Mouse (Mus musculus): ENCODE data around the gene Lpo. TPM values are rescaled to one million over a fixed set of nuclear protein-coding genes. Genes with fewer than 3 reads are reported as not detected.

Gene Lpo
- polyA plus RNA-seq, 1 experiment from 2014 or later = 0.21 TPM

DNA sequence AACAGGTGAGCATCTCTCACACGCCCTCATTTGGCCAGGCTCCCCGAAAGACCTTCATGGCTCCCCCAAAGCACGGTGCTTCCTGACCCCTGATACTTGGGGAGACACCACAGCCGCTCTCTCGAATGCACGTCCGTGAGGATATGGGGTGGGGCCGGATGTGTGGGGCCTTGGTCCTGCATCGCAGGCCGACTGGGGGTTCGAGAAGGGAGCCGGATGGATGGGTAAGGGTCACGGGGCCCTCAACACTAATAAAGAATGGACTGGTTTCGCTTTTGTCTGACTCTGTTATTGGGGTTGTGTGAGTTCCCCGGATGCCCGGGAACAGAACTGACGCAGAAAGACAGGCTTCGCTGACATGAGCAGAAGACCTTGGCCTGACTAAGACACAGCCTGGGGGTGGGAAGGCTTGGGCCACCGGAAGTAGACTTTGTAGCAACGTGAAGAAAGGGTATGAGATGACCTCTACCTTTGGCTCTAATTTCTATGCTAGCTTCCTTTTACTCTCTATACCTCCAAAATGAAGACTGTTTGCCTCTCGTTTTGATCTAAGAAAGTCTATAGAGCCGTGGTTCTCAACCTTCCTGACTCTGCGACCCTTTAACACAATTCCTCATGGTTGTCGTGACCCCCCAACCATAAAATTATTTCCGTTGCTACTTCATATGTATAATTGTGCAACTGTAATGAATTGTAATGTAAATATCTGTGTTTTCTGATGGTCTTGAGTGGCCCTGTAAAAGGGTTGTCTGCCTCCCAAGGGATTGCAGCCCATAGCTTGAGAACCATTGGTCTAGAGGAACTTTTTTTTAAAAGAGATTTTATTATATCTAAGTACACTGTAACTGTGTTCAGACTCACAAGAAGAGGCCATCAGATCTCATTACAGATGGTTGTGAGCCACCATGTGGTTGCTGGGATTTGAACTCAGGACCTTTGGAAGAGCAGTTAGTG, 70.8 kb downstream of the Lpo start:
- Histone ChIP-seq H3K4me1 (peaks cover 7% of the 10 kb centered on the region), H3K4me3 (replicated peaks) (no peak overlapping the region), H3K4me2 (replicated peaks) (no peak overlapping the region), H3K27me3 (peaks cover 33% of the 10 kb centered on the region), H3K27ac (replicated peaks) (no peak overlapping the region), H3K9ac (no peak overlapping the region), H3K36me3 (no peaks in the 10 kb centered on the region), H3K9me3 (replicated peaks) (no peaks in the 10 kb centered on the region)
- 85% methylated on average over 25 of the region's 25 CpGs for WGBS
- ATAC-seq (ENCODE audit: insufficient number of reproducible peaks, low FRiP score, low TSS enrichment, low read depth) = no peak

MicroRNAs within 50 kb of the gene (microRNA counts, 519-probe panel; counts per million panel counts)
- 3,328 counts per million, percentile 79 among the panel's probes with 10 or more counts for microRNA mmu-miR-142-3p
- 3,129 counts per million, percentile 75 among the panel's probes with 10 or more counts for microRNA mmu-miR-142-5p

Small RNAs within 50 kb of the gene (microRNA-seq; reads per million reads assigned to microRNA genes)
- not detected for gene Mir142 (ENCODE audit: borderline number of aligned reads)
- gene Mir142b (ENCODE audit: borderline number of aligned reads) = not detected

Other genes starting within 250 kb of the Lpo start
- gene Mtmr4, start 236.1 kb downstream of the Lpo start, polyA plus RNA-seq (2015; fragmentation: Nextera tagmentation; extraction: Ambion mirVana) = 25.7 and 27.4 TPM in 2 replicates
- 0.25 and 0.35 TPM in 2 replicates for gene Hsf5, start 211.1 kb downstream of the Lpo start, polyA plus RNA-seq (2015; fragmentation: Nextera tagmentation; extraction: Ambion mirVana)
- gene Rnf43, start 165.6 kb downstream of the Lpo start, polyA plus RNA-seq (2015; fragmentation: Nextera tagmentation; extraction: Ambion mirVana) = 8.7 and 9.2 TPM in 2 replicates
- 158 and 165 TPM in 2 replicates for gene Supt4a, start 90.7 kb downstream of the Lpo start, polyA plus RNA-seq (2015; fragmentation: Nextera tagmentation; extraction: Ambion mirVana)
- gene Tspoap1, start 67.7 kb downstream of the Lpo start, polyA plus RNA-seq (2015; fragmentation: Nextera tagmentation; extraction: Ambion mirVana) = 4.0 and 5.9 TPM in 2 replicates
- gene Mpo, start 34.7 kb downstream of the Lpo start, polyA plus RNA-seq (2015; fragmentation: Nextera tagmentation; extraction: Ambion mirVana) = 0.85 and 1.1 TPM in 2 replicates
- gene Mks1, start 24.9 kb upstream of the Lpo start, polyA plus RNA-seq (2015; fragmentation: Nextera tagmentation; extraction: Ambion mirVana) = 17.1 and 18.8 TPM in 2 replicates
- 0.07 TPM in 1 of 2 replicates, not detected in the other for gene Epx, start 47.2 kb upstream of the Lpo start, polyA plus RNA-seq (2015; fragmentation: Nextera tagmentation; extraction: Ambion mirVana)
- gene Olfr462, start 64.0 kb upstream of the Lpo start, polyA plus RNA-seq (2015; fragmentation: Nextera tagmentation; extraction: Ambion mirVana) = not detected in 2 replicates
- gene Olfr463, start 69.1 kb upstream of the Lpo start, polyA plus RNA-seq (2015; fragmentation: Nextera tagmentation; extraction: Ambion mirVana) = not detected in 2 replicates
- gene Olfr464, start 92.7 kb upstream of the Lpo start, polyA plus RNA-seq (2015; fragmentation: Nextera tagmentation; extraction: Ambion mirVana) = 0.11 and 0.24 TPM in 2 replicates
- gene Dynll2, start 159.2 kb upstream of the Lpo start, polyA plus RNA-seq (2015; fragmentation: Nextera tagmentation; extraction: Ambion mirVana) = 19.5 and 22.4 TPM in 2 replicates
- gene Srsf1, start 219.1 kb upstream of the Lpo start, polyA plus RNA-seq (2015; fragmentation: Nextera tagmentation; extraction: Ambion mirVana) = 269 and 279 TPM in 2 replicates
- gene Vezf1, start 240.0 kb upstream of the Lpo start, polyA plus RNA-seq (2015; fragmentation: Nextera tagmentation; extraction: Ambion mirVana) = 37.5 and 39.6 TPM in 2 replicates